Mouse (Mus musculus) bone marrow, adult 2 months (tissue): ENCODE results near the gene Ube2e1. TPM values are rescaled to one million over a fixed set of nuclear protein-coding genes. Genes with fewer than 3 reads are reported as not detected.
"Not testable (repeated sequence)": the region's sequence is repeated elsewhere in the genome, so short reads cannot be mapped to it uniquely, and the experiment has no call there.

ENCODE experiments used
- H3K27ac ChIP-seq: fragments of 200-500 bp; 2 replicates; pipeline ENCODE4 v1.5.1; 2012; ENCODE audit warnings: low read depth, mild to moderate bottlenecking, control low read depth, inconsistent platforms, low read length; ENCODE audit not compliant: control insufficient read depth, poor library complexity, insufficient read depth
- H3K4me1 ChIP-seq: fragments of 200-500 bp; 2 replicates; pipeline ENCODE4 v1.6.1; 2011; ENCODE audit warnings: low read length; ENCODE audit not compliant: control insufficient read depth, insufficient read depth
- H3K4me3 ChIP-seq: fragments of 200-500 bp; replicated peaks from 2 replicates; pipeline ENCODE3; 2011; ENCODE audit warnings: mild to moderate bottlenecking, low read depth, low read length, control low read depth; ENCODE audit not compliant: control insufficient read depth
- CTCF ChIP-seq: fragments of 200-500 bp; IDR thresholded peaks from 2 replicates; pipeline ENCODE4 v1.5.1; 2011; ENCODE audit warnings: low read length, control low read depth; ENCODE audit not compliant: control insufficient read depth, insufficient read depth
- POLR2A ChIP-seq: fragments of 200-500 bp; IDR thresholded peaks from 2 replicates; pipeline ENCODE4 v1.6.1; 2011; ENCODE audit warnings: low read depth, mild to moderate bottlenecking, control low read depth, low read length, borderline replicate concordance; ENCODE audit not compliant: control insufficient read depth
- WGBS: fragments of 180-500 bp; shearing (Covaris S2); methylation state at CpG from one replicate; pipeline ENCODE4 v1.1.7; 2018; 5-methylcytosine and 5-hydroxymethylcytosine counted together
- polyA plus RNA-seq: library from polyadenylated mRNA; stranded (reverse); fragments of >200 nt; gene quantifications from 2 replicates; pipeline ENCODE4 v1.2.4, GENCODE M21; 2011; ENCODE audit warnings: low replicate concordance; ENCODE audit not compliant: missing spikeins, insufficient read depth, insufficient read length

The Ube2e1 gene
- polyA plus RNA-seq, 1 experiment = 29.5 TPM

DNA sequence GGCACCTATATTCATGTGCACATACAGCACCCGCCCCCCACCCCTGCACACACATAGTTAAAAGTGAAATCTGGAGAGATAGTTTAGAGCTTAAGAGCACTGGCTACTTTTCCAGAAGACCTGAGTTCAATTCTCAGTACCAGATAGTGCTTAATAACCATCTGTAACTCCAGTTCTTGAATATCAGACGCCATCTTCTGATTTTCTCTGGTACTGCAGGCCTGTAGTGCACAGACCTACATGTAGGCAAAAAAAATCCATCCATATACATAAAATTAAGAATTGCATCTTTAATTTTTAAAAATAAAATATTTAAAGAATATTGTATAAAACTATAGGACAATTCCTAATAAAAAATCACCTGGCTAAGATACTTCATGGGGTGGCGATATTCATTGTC lies 70.5 kb downstream of the Ube2e1 start:
- Histone ChIP-seq H3K4me3 (no peak overlapping the region), H3K4me1 (no peaks in the 10 kb centered on the region; the same call in 1 of the 2 replicates), H3K27ac (no peak overlapping the region)
- TF ChIP-seq CTCF (no peak), POLR2A (no peak)
- 88% methylated on average over 3 of the region's 3 CpGs for WGBS

DNA sequence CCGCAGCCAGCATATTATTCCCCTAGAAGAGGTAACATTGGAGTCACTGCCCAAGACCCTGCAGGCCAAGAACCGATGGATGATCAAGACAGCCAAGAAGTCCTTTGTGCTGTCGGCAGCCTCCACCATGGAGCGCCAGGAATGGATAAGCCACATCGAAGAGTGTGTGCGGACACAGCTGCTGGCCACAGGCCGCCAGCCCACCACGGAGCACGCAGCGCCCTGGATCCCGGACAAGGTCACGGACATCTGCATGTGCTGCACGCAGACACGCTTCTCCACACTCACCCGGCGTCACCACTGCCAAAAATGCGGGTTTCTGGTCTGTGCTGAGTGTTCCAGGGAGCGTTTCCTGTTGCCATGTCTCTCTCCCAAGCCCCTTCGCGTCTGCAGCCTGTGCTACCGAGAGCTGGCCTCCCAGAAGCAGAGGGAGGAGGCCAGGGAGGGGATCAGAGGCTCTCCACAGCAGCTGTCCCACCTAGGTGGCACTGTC lies 89.0 kb downstream of the Ube2e1 start:
- H3K27ac ChIP-seq = no peak overlapping the region

DNA sequence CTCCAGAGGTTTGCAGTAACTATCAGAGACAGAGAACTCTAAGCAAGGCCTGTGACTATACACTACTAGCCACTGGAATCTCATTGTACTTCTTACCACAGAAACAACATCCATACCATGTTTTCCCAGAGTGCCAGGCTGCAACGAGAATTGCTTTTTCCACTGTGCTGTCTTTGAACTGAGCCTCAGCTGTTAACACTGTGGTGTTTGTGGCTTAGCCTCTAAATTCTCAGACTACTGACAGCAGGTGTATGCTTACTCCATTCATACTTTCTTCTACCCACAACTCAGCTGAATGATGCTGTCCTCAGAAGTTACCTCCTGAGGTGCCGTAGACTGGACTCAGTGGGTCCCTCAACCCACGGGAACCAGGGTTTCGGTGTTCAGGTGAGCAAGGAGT lies 89.9 kb downstream of the Ube2e1 start:
- WGBS = 84% methylated on average over 4 of the region's 4 CpGs
- no peak for TF ChIP-seq POLR2A
- no peak for TF ChIP-seq CTCF

More for the DNA sequence above, 89.0 kb downstream of the Ube2e1 start:
- Histone ChIP-seq H3K4me1 (peaks cover 1% of the 10 kb centered on the region; the same call in 1 of the 2 replicates), H3K4me3 (no peak overlapping the region)
- TF ChIP-seq CTCF = no peak
- TF ChIP-seq POLR2A = no peak
- WGBS = 85% methylated on average over 21 of the region's 21 CpGs

DNA sequence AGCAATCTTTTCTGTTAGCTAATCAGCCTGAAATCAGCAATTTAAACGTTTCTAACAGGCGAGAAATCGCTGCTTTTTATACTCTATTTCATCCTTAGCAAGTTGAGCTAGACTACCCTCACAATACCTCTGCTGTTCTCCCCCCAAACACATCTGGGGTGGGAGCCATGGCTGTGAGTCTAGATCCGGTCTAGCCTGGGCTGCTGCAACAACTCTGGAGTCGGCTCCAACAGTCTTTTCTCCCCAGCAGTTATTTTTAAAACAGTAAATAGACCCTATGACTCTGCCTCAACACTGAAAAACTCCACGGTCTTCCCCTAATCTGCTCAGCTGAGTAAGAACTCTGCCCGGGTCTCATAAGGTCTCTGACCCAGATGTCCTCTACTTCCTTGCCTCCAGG lies 91.5 kb downstream of the Ube2e1 start:
- TF ChIP-seq CTCF (no peak), POLR2A (no peak)
- Histone ChIP-seq H3K4me1 (peaks cover 1% of the 10 kb centered on the region; the same call in 1 of the 2 replicates), H3K4me3 (no peak overlapping the region), H3K27ac (no peak overlapping the region)
- WGBS = 53% methylated on average over 7 of the region's 7 CpGs

More for the DNA sequence above, 89.9 kb downstream of the Ube2e1 start:
- peaks cover 1% of the 10 kb centered on the region; the same call in 1 of the 2 replicates for H3K4me1 ChIP-seq
- H3K27ac ChIP-seq = no peak overlapping the region
- no peak overlapping the region for H3K4me3 ChIP-seq

DNA sequence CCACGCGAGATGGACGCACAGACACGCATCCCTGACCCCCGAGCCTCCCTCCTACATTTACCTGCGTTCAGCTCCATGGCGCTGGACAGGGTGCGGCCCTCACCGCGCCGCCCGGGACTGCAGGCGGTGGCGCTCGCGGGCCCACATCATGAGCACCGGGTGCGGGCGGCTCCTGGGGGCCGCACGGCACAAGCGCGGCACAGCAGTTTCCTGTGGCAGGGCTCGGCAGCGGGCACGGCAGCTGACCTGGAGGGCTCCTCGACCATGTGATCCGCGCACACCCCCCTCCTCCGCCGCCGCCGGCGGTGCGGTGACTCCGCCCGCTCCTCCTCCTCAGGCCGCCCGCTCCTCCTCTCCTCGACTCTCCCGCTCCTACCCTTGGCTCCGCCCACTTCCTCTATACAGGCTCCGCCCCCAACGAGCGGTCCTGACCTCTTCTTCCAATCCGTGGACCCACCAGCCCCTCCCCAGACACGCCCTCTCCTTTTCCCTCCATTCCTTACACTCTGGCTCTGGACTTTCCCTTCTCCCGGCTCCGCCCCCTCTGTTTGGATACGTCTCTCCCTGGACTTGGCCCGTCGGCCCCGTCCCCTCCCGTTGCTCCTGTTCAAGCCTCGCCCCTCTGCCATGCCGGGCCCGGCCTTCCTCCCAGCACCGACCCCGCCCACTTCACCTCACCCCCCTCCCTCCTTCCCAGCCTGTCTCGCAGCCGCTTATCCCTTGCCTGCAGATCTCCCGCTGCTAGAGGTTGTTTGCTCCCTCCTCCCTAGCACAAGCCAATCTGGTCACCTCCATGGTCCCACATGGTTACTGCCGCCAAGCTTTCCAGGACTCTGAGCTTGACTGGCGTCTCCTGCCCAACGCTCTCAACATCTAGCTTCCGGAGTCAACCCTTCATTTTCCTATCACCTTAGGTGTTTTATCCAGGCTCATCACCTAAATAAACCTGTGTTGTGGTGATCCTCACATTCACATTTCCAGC lies 92.6 kb downstream of the Ube2e1 start, which contains the start of gene Nr1d2:
TSS of gene Nr1d2 (minus strand) at position 378 of the 982 bp plus-strand sequence.
- no peak; the same call in 1 of the 2 replicates for TF ChIP-seq POLR2A
- no peak; the same call in 1 of the 2 replicates for TF ChIP-seq CTCF
- under 1% methylated on average over 64 of the region's 66 CpGs for WGBS
- Histone ChIP-seq H3K27ac (peak within 1 kb of the TSS; percentile 96), H3K4me3 (peak within 1 kb of the TSS; percentile 96), H3K4me1 (peaks cover 1% of the 10 kb centered on the region; the same call in 1 of the 2 replicates)

DNA sequence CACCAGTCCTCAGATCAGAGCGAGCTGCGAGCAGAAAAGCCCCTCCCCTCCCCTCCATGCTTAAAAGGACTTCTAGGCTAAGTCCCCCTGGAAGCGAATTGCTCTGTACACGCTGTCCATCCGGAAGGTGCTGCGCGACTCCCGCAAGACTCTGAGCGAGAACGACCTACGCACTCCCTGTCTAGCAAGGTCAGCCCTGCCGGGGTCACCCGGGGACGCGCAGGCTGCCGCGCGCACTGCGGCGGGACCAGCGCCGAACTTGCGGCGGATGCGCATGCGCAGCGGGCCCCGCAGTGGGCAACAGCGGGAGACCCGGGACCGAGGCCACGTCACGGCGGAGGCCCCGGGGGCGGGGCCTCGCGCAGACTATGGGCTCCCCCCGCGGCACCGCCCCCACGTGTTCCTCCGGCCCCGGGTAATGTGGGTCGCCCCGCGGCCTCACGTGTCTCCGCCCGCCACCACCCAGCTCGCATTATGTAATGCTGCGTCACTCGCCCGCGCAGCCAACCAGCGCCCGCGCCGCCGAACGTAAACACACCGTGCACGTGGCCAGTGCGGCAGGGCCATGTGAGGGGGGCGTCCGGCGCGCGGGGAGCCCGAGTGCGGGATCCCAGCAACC lies 93.4 kb downstream of the Ube2e1 start:
- peak overlapping the region; percentile 96 for H3K27ac ChIP-seq
- TF ChIP-seq CTCF (no peak), POLR2A (peak; percentile 42; the same call in 1 of the 2 replicates)
- under 1% methylated on average over 69 of the region's 71 CpGs for WGBS
- peak overlapping the region; percentile 96 for H3K4me3 ChIP-seq
- H3K4me1 ChIP-seq = peaks cover 1% of the 10 kb centered on the region; the same call in 1 of the 2 replicates

DNA sequence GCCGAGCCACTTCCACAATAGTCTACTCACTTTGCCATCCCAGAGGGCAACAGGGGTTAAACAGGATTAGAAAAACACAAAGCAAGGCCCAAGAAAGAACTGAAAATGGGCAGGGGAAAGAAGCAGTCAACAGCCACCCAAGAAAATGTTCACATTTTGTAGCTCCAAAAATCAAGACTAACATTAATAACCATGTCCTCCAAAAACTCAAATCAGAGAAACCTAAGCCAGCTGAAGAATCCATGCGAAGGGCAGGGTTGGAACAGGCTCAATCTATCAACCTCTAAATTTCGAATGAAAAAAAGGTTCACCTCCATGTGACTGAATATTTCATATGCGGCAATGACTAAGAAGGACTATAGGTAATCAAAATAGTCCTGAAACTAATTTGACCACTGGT lies 94.3 kb downstream of the Ube2e1 start:
- Histone ChIP-seq H3K4me1 (peaks cover 1% of the 10 kb centered on the region; the same call in 1 of the 2 replicates), H3K27ac (no peak overlapping the region), H3K4me3 (no peak overlapping the region)
- WGBS = 53% methylated on average over 4 of the region's 4 CpGs
- no peak for TF ChIP-seq POLR2A
- no peak for TF ChIP-seq CTCF

DNA sequence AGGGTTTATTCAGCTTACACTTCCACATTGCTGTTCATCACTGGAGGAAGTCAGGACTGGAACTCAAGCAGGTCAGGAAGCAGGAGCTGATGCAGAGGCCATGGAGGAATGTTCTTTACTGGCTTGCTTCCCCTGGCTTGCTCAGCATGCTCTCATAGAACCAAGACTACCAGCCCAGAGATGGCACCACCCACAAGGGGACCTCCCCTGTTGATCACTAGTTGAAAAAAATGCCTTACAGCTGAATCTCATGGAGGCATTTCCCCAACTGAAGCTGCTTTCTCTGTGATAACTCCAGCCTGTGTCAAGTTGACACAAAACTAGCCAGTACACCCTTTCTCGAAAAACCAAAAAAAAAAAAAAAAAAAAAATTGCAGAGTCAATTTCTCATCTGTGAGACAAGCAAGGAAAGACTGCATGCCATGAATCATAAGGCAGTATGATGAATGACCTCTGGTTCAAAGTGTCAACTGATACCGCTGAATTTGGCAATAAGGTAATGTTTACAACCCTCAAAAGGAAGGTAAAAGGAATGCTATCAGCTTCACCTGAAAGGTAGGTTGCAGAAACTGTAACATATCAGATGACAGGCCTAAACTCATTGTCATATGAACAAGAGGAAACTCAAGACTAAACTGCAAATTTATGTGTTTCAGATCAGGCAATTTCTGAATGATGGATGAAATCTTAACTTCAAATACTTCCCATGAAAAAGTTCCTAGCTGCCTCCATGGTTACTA lies 95.0 kb downstream of the Ube2e1 start:
- H3K4me1 ChIP-seq, H3K27ac ChIP-seq, H3K4me3 ChIP-seq: not testable (repeated sequence)
- WGBS = 68% methylated on average over 2 of the region's 2 CpGs
